Mouse (Mus musculus): ENCODE measurements around the gene Prkag2. TPM values are rescaled to one million over a fixed set of nuclear protein-coding genes. Genes with fewer than 3 reads are reported as not detected.

The Prkag2 gene
- polyA plus RNA-seq, 1 experiment from 2014 or later = 76.5 TPM

DNA sequence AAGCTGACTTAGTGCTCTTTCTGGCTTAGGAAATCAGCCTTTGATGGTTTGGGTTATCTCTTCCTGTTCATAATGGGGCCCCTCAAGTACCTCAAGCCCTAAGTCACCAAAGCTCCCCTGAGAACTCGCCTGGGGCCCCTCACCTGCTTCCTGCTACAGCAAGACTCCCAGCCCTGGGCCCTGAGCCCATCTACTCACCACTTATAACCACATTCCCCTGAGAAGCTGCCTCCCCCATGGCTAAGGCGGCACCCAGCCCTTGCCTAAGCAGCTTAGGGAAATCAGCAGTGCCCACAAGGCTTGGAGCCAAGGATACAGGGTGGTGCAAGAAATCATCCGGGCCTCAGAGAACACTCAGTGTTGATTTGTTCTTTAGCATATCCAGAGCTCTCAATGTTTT is 110.8 kb downstream of the Prkag2 start:
- Histone ChIP-seq H3K9me3 (no peaks in the 10 kb centered on the region), H3K9ac (no peak overlapping the region), H3K4me1 (replicated peaks) (peaks cover 19% of the 10 kb centered on the region), H3K4me3 (no peak overlapping the region), H3K36me3 (no peaks in the 10 kb centered on the region), H3K27me3 (no peaks in the 10 kb centered on the region), H3K4me2 (no peak overlapping the region), H3K27ac (replicated peaks) (no peak overlapping the region)
- no peak for ATAC-seq (ENCODE audit: low read depth)
- 73% methylated on average over 3 of the region's 3 CpGs for WGBS

DNA sequence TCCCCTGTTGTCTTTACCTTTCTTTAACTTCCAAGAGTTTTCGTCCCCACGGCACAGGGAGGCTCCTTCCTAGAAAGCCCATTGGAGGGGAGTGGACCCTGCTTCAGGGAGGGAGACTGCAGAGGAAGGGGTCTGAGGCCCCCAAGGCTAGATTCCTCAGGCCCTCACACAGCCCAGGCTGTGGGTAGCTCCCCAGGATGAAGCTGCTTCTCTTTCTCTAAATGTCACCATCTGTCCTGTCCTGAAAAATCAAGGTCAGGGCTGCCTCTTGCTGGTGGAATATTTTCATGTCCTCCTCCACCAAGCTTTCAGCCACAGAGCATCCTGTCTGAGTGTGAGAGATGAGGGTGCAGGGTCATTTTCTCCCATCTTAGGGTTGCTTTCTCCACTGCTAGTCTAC is 113.5 kb downstream of the Prkag2 start:
- WGBS = 34% methylated on average over 2 of the region's 2 CpGs
- Histone ChIP-seq H3K4me1 (replicated peaks) (peaks cover 19% of the 10 kb centered on the region), H3K4me2 (peak overlapping the region; percentile 19; the same call in 1 of the 2 replicates), H3K36me3 (no peaks in the 10 kb centered on the region), H3K9ac (no peak overlapping the region; the same call in 1 of the 2 replicates), H3K4me3 (no peak overlapping the region), H3K27me3 (no peaks in the 10 kb centered on the region), H3K9me3 (no peaks in the 10 kb centered on the region), H3K27ac (replicated peaks) (peak overlapping the region; percentile 71; the same call in 1 of the 2 replicates)
- no peak for ATAC-seq (ENCODE audit: low read depth)

DNA sequence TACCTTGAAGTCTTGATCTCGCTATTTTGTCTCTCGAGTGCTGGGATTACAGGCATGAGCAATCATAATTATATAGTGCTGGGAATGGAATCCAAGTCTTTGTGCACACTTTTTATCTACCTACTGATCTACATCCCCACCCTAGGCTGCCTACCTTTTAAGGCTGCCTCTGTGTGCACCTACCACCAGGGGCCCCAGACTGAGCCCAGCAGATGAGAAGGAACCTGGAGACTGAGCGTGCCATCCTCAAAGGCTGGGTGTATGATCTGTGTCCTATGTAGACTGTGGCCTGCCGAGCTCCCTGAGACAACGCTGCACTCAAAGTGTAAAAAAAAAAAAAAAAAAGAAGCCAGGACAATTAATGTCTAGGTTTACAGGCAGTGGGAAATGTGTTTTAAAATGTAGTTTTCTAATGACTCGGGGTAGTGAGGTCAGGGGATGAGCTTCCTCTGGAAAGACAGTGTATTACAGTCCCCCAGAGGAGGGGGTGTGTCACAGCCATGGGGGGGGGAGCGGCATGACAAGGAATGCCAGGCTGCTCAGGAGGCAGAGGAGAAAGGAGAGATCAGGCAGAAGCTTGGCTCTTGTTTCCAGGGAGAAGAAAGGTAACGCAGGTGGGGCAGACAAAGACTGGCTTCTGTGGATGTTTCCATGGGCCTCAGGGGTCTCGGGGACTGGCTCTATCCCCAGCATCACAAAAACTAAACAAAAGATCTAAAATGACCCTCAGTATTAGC is 114.1 kb downstream of the Prkag2 start:
- 48% methylated on average over 9 of the region's 9 CpGs for WGBS
- H3K36me3 ChIP-seq = no peaks in the 10 kb centered on the region
- H3K9me3 ChIP-seq = no peaks in the 10 kb centered on the region
- H3K4me2 ChIP-seq = peak overlapping the region; percentile 19
- H3K27me3 ChIP-seq = no peaks in the 10 kb centered on the region
- peak overlapping the region; percentile 4 for H3K9ac ChIP-seq
- H3K4me1 ChIP-seq (replicated peaks) = peaks cover 19% of the 10 kb centered on the region
- peak; percentile 65 for ATAC-seq (ENCODE audit: low read depth)
- peak overlapping the region; percentile 71 for H3K27ac ChIP-seq (replicated peaks)
- no peak overlapping the region for H3K4me3 ChIP-seq

DNA sequence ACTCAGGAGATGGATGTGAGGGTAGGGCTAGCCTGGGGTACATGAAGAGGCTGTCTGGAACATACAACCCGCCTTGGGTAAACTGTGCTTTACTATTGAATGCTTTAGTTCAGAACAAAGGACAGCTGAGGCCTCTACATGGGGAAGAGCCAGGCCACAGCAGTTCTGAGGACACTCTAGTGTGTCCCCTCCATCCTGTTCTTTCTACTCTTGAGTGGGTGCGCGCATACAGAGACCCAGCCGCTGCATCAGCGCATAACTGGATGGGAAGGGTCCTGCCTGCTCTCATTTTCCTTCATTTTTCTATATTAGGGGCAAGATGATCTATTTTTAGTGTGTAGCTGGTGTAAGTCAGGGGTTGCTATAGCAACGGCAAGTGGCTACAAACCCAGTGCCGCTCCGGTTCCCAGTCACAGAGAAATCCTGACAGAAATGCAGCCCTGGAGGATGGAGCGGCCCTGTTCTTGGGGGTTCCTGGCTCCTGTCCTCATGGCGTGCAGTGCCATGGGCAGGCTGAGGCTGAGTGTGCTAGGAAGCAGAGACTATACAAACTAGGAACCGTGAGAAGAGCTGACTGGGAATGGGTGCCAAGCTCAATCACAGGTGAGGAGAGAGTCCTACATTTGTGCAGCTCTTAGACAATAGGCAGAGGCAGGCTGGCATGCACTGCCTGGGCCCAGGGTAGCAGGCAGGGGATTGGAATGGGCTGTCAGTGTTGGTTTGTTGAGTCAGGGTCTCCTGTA is 114.8 kb downstream of the Prkag2 start:
- peaks cover 19% of the 10 kb centered on the region for H3K4me1 ChIP-seq (replicated peaks)
- WGBS = 67% methylated on average over 11 of the region's 11 CpGs
- peak overlapping the region; percentile 19; the same call in 1 of the 2 replicates for H3K4me2 ChIP-seq
- H3K4me3 ChIP-seq = no peak overlapping the region
- H3K9me3 ChIP-seq = no peaks in the 10 kb centered on the region
- no peaks in the 10 kb centered on the region for H3K36me3 ChIP-seq
- H3K9ac ChIP-seq = peak overlapping the region; percentile 4; the same call in 1 of the 2 replicates
- peak; percentile 77 for ATAC-seq (ENCODE audit: low read depth)
- H3K27ac ChIP-seq (replicated peaks) = peak overlapping the region; percentile 71
- H3K27me3 ChIP-seq = no peaks in the 10 kb centered on the region

DNA sequence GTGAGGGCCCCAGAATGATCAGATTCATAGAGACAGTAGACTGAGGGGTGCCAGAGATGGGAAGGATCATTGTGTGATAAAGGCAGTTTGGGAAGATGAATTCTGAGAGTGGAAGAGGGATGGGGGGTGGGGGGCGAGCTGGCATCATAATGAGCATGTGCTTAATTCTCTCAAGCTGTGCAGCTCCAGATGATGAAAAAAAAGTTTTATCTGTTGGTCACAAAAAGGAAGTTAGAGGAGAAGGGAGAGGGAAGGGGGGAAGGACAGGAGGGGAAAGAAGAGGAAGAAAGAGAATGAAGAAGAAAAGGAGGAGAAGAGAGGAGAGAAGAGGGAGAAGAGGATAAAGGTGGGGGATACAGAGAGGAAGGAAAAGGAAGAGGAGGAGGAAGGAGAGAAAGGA is 116.3 kb downstream of the Prkag2 start:
- 75% methylated on average over 1 of the region's 1 CpGs for WGBS
- Histone ChIP-seq H3K9me3 (no peaks in the 10 kb centered on the region), H3K27ac (replicated peaks) (no peak overlapping the region), H3K4me2 (no peak overlapping the region), H3K36me3 (no peaks in the 10 kb centered on the region), H3K9ac (no peak overlapping the region), H3K4me3 (no peak overlapping the region), H3K27me3 (no peaks in the 10 kb centered on the region), H3K4me1 (replicated peaks) (peaks cover 19% of the 10 kb centered on the region)
- no peak for ATAC-seq (ENCODE audit: low read depth)

DNA sequence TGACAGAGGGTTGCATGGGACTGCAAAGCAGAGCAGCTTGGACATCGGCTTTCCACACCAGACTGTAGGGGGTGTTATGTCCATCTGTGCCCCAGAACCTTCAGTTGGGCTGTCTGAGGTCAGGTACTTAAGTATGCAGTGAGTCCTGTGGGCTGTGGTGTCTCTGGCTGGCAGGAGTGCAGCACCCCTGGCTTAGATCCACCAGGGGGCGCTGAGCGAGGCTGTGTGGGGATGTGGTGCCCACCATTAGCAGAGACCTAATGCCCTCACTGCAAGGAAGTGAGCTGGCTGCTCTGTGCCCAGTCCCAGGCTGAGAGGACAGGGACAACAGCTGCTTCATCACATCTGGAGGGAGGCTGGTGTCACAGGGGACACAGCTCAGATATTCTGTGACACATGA is 116.9 kb downstream of the Prkag2 start:
- Histone ChIP-seq H3K36me3 (no peaks in the 10 kb centered on the region), H3K9me3 (no peaks in the 10 kb centered on the region), H3K27me3 (no peaks in the 10 kb centered on the region), H3K4me3 (no peak overlapping the region), H3K9ac (no peak overlapping the region), H3K27ac (replicated peaks) (no peak overlapping the region), H3K4me2 (no peak overlapping the region), H3K4me1 (replicated peaks) (peaks cover 19% of the 10 kb centered on the region)
- 13% methylated on average over 3 of the region's 3 CpGs for WGBS
- 0 out of 2 replicates have a peak, but pooled peaks have one; percentile 16 for ATAC-seq (ENCODE audit: low read depth)

DNA sequence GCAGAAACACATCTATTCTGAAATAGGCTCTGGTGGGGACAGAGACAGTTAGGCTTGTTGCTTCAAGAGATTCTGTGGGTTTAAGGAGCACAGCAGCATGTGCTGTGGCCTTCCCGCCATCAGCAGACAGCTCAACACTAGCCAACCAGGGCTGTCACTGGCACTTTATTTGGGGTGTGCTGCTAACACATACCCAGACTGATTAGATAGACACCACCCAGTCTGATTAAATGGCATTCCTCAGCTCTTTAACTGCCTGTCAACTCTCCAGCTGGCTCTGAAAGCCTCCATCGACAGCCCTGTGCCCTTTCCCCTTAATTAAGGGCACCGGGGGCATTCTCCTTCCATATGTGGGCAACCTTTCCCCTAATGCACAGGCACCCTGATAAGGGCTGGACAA is 118.2 kb downstream of the Prkag2 start:
- no peak overlapping the region for H3K9ac ChIP-seq
- H3K27me3 ChIP-seq = no peaks in the 10 kb centered on the region
- H3K4me2 ChIP-seq = no peak overlapping the region
- no peaks in the 10 kb centered on the region for H3K9me3 ChIP-seq
- no peak for ATAC-seq (ENCODE audit: low read depth)
- H3K4me1 ChIP-seq (replicated peaks) = peaks cover 19% of the 10 kb centered on the region
- H3K36me3 ChIP-seq = no peaks in the 10 kb centered on the region
- no peak overlapping the region for H3K4me3 ChIP-seq
- H3K27ac ChIP-seq (replicated peaks) = no peak overlapping the region
- 83% methylated on average over 3 of the region's 3 CpGs for whole genome bisulfite sequencing

DNA sequence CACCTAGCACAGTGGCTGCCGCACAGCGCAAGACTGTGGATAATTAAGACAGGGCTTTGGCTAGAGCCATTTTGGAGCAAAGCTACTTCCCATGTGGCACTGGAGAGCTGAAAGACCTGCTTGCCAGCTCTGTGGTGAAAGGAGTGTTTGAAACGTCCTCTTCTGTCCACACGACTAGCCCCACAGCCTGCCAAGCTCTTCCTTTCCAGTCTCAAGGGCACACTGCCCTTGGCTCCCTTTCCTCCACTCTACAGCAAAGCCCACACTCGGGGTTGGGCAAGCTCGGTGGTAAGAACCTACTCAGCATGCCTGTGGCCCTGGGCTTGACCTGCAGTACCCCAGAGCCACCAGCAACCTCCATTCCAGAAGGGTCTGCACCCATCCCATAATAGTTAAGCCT is 118.7 kb downstream of the Prkag2 start:
- H3K27me3 ChIP-seq = no peaks in the 10 kb centered on the region
- peaks cover 15% of the 10 kb centered on the region for H3K4me1 ChIP-seq (replicated peaks)
- no peak for ATAC-seq (ENCODE audit: low read depth)
- no peaks in the 10 kb centered on the region for H3K36me3 ChIP-seq
- WGBS = 82% methylated on average over 6 of the region's 6 CpGs
- H3K4me2 ChIP-seq = no peak overlapping the region
- H3K9me3 ChIP-seq = no peaks in the 10 kb centered on the region
- no peak overlapping the region for H3K4me3 ChIP-seq
- H3K9ac ChIP-seq = no peak overlapping the region
- H3K27ac ChIP-seq (replicated peaks) = no peak overlapping the region

DNA sequence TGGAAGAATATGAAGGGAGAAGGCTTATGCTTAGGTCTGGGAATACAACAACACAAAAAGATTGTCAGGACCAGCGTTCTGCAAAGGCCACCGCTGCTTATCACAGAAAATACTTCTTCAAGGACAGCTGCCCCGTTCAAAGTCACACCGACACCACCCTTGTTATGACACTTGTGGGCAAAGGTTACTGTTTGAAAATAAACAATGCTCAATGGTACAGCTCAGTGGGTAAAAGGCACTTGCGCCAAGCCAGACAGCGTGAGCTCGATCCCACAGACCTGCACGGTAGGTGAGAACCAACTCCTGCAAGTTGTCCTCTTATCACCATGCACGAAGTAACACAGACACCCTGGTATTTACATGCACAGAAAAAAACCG is 120.5 kb downstream of the Prkag2 start:
- Histone ChIP-seq H3K27me3 (no peaks in the 10 kb centered on the region), H3K4me3 (no peak overlapping the region), H3K4me2 (no peak overlapping the region), H3K27ac (replicated peaks) (no peak overlapping the region), H3K36me3 (no peaks in the 10 kb centered on the region), H3K9ac (no peak overlapping the region), H3K9me3 (no peaks in the 10 kb centered on the region), H3K4me1 (replicated peaks) (peaks cover 8% of the 10 kb centered on the region; the same call in 1 of the 2 replicates)
- no peak for ATAC-seq (ENCODE audit: low read depth)
- 86% methylated on average over 10 of the region's 10 CpGs for WGBS

DNA sequence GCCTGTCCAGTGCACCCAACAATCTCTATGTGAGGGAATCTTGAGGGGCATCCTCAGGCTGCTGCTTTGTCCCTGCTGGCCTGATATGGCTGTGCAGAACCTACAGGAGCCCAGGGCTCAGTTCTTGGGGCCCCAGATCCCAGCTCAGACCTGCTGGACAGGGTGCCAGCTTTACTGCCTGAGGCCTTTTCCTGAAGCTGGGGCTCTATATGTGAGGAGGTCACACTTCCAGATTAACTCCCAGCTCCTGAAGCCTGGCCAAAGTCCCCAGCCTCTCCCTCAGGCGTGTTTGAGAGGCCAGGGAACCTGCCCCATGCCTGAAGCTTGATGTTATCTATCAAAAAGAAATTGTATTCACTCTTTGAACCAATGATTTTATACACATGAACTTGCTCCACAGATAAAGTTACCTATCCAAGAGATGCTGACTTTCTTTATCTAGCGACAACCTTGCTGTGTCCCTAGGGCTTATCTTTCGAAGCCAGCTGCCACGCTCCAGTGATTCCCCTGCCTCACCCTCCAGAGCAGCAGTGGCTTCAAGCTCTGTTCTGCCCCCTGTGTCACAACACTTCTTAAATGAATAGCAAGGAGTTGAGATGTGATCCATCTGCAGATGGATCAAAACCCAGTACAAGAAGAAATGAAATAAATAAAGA is 121.0 kb downstream of the Prkag2 start:
- Histone ChIP-seq H3K4me2 (no peak overlapping the region), H3K4me1 (replicated peaks) (peaks cover 8% of the 10 kb centered on the region; the same call in 1 of the 2 replicates), H3K27me3 (no peaks in the 10 kb centered on the region), H3K27ac (replicated peaks) (no peak overlapping the region), H3K36me3 (no peaks in the 10 kb centered on the region), H3K9ac (no peak overlapping the region), H3K9me3 (no peaks in the 10 kb centered on the region), H3K4me3 (no peak overlapping the region)
- WGBS = 68% methylated on average over 4 of the region's 4 CpGs
- ATAC-seq (ENCODE audit: low read depth) = no peak

DNA sequence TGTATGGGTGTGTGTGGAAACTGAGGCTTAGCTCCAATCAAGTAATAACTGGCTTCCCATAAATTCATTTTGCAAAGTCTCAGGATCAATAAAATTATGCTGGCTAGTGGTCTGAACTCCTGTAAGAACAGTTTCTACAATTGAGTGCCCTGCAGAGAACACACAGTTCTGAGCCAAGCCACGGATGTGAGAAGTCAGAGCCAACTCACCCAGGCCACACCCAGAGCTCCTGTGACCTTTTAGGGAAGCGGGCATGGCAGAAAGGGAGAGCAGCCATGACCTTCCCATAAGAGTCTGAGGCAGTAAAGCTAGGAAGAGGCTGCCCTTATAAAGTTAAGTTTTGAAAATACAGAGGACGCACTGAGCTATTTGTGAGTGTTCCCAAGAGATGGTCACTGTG is 123.5 kb downstream of the Prkag2 start:
- H3K27me3 ChIP-seq = no peaks in the 10 kb centered on the region
- no peaks in the 10 kb centered on the region for H3K9me3 ChIP-seq
- no peak overlapping the region for H3K27ac ChIP-seq (replicated peaks)
- no peak overlapping the region for H3K9ac ChIP-seq
- H3K4me2 ChIP-seq = no peak overlapping the region
- no peaks in the 10 kb centered on the region for H3K36me3 ChIP-seq
- WGBS = 72% methylated on average over 3 of the region's 3 CpGs
- H3K4me3 ChIP-seq = no peak overlapping the region
- H3K4me1 ChIP-seq (replicated peaks) = peaks cover 8% of the 10 kb centered on the region; the same call in 1 of the 2 replicates
- no peak for ATAC-seq (ENCODE audit: low read depth)

DNA sequence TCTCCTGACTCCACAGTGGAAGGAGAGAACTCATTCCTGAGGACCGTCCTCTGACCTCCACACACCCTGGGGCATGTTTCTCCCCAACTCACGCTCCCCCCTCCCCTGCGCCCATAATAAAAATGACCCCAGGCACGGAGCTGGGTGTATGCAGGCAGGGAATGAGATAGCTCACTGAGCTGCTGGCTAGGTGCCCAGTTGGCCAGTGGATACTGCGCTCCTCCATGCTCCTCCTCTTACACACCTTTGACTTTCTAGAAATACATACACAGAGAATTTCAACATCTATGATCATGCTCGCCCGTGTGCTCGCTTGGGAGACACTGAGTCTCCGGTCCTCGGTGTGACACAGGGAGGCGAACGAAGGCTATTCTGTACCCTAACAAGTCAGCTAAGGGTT is 124.2 kb downstream of the Prkag2 start:
- H3K4me1 ChIP-seq (replicated peaks) = peaks cover 8% of the 10 kb centered on the region; the same call in 1 of the 2 replicates
- H3K27ac ChIP-seq (replicated peaks) = no peak overlapping the region
- no peak overlapping the region for H3K4me3 ChIP-seq
- no peaks in the 10 kb centered on the region for H3K27me3 ChIP-seq
- H3K4me2 ChIP-seq = no peak overlapping the region
- no peaks in the 10 kb centered on the region for H3K36me3 ChIP-seq
- H3K9ac ChIP-seq = no peak overlapping the region
- no peaks in the 10 kb centered on the region for H3K9me3 ChIP-seq
- WGBS = 60% methylated on average over 12 of the region's 12 CpGs
- ATAC-seq (ENCODE audit: low read depth) = no peak

All from neural tube, embryonic 13.5 days (tissue).